8 mouse cellular contexts compared by ENCODE assay signal in the genomic region with DNA sequence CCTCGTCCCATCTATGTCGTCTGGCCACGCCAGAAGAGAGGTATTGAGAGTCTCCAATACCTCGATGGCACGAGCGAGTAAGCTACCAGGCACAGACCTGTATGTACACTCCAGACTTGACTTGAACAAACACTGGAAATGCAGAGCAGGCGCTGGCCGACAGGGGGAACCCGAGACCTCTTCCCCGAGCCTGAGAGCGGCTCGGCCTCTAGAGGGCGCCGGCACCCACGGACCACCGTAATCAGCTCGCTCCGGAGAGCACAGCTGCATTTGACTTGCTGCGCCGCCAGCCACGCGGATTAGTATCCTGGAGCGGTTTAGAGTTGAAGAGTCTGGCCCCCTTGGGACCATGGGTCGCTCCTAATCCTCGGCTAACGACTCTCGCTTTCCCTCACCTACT. TPM values are rescaled to one million over a fixed set of nuclear protein-coding genes. Genes with fewer than 3 reads are reported as not detected.
DNase-seq lines count a peak whose midpoint lies in the region; ATAC-seq and TF ChIP-seq lines count a peak whose summit lies in the region.

No protein-coding gene starts in this region.

- peak overlapping the region; percentile 88 for H3K4me2 ChIP-seq in lung, embryonic 16.5 days (ENCODE audit: low read depth, low read length)

- H3K9me3 ChIP-seq in hindbrain, embryonic 10.5 days = no peaks in the 10 kb centered on the region
- H3K9me3 ChIP-seq in lung, embryonic 16.5 days (ENCODE audit: control insufficient read depth, low read length) = no peaks in the 10 kb centered on the region

- peak overlapping the region; percentile 89 for H3K27ac ChIP-seq in hindbrain, embryonic 10.5 days
- H3K27ac ChIP-seq in lung, embryonic 16.5 days (ENCODE audit: low read length) = no peak overlapping the region
- no peak overlapping the region for H3K27ac ChIP-seq in thymus, adult 2 months (ENCODE audit: control insufficient read depth, insufficient read depth, low read length)

- H3K9ac ChIP-seq in lung, embryonic 16.5 days (ENCODE audit: low read length) = peak overlapping the region; percentile 23

- peak; percentile 100 for TF ChIP-seq CTCF in thymus, adult 2 months (IDR thresholded peaks at IDR 0.05; ENCODE audit: borderline replicate concordance, control insufficient read depth, extremely low read depth, insufficient read depth, low read length, poor library complexity)

- peaks cover 100% of the 10 kb centered on the region for H3K4me1 ChIP-seq in hindbrain, embryonic 10.5 days (replicated peaks)
- peaks cover 70% of the 10 kb centered on the region for H3K4me1 ChIP-seq in lung, embryonic 16.5 days (replicated peaks; ENCODE audit: control insufficient read depth, insufficient read depth, low read length)
- peaks cover 38% of the 10 kb centered on the region for H3K4me1 ChIP-seq in thymus, adult 2 months (replicated peaks; ENCODE audit: control insufficient read depth, insufficient read depth, low read length)

- H3K4me3 ChIP-seq in hindbrain, embryonic 10.5 days = peak overlapping the region; percentile 59
- H3K4me3 ChIP-seq in lung, embryonic 16.5 days (ENCODE audit: low read length) = peak overlapping the region; percentile 21
- H3K4me3 ChIP-seq in thymus, adult 2 months (ENCODE audit: control insufficient read depth, insufficient read depth, low read length) = no peak overlapping the region

- peaks cover 10% of the 10 kb centered on the region for H3K36me3 ChIP-seq in hindbrain, embryonic 10.5 days
- H3K36me3 ChIP-seq in lung, embryonic 16.5 days (ENCODE audit: control insufficient read depth, insufficient read depth, low read length) = peaks cover 5% of the 10 kb centered on the region
- no peaks in the 10 kb centered on the region for H3K36me3 ChIP-seq in thymus, adult 2 months (ENCODE audit: control insufficient read depth, insufficient read depth, low read length)

- H3K27me3 ChIP-seq in hindbrain, embryonic 10.5 days (ENCODE audit: insufficient read depth, poor library complexity, severe bottlenecking) = peaks cover 99% of the 10 kb centered on the region
- H3K27me3 ChIP-seq in lung, embryonic 16.5 days (ENCODE audit: control insufficient read depth, insufficient read depth, low read depth, low read length) = peaks cover 47% of the 10 kb centered on the region
- peaks cover 5% of the 10 kb centered on the region; the same call in 1 of the 2 replicates for H3K27me3 ChIP-seq in thymus, adult 2 months (ENCODE audit: control insufficient read depth, insufficient read depth, low read length)

- under 1% methylated on average over 27 of the region's 27 CpGs for WGBS in hindbrain, embryonic 10.5 days
- WGBS in lung, embryonic 16.5 days = under 1% methylated on average over 27 of the region's 27 CpGs
- WGBS in thymus, adult 2 months = under 1% methylated on average over 27 of the region's 27 CpGs

- peak; percentile 75 for DNase-seq in MEL-GATA-1-ER (ENCODE audit: extremely low read depth, low read depth)
- DNase-seq in cerebellum, adult 9-10 months = peak; percentile 98
- peak; percentile 96 for DNase-seq in hindbrain, embryonic 10.5 days (ENCODE audit: low spot score)
- peak; percentile 91 for DNase-seq in layer of hippocampus, adult 9-11 months
- peak; percentile 76 for DNase-seq in ovary, adult 18-20 months (ENCODE audit: low spot score)
- DNase-seq in thymus, adult 2 months = peak; percentile 94

- no peak for TF ChIP-seq POLR2A in thymus, adult 2 months (IDR thresholded peaks at IDR 0.05; ENCODE audit: control insufficient read depth, extremely low read depth, insufficient read depth, low read length, poor library complexity)

- ATAC-seq in frontal cortex, adult (ENCODE audit: low TSS enrichment) = peak; percentile 56
- ATAC-seq in lung, embryonic 16.5 days (ENCODE audit: low read depth) = peak; percentile 54

RNA-seq across cellular contexts. Expression of gene Ndufa4l2, which starts 2.0 kb away (rescaled TPM):
- 8.1 and 10.5 TPM in 2 replicates for polyA plus RNA-seq in hindbrain, embryonic 10.5 days (2016; fragmentation: Nextera tagmentation; extraction: Ambion mirVana)
- 155 and 169 TPM in 2 replicates for polyA plus RNA-seq in lung, embryonic 16.5 days (2015; fragmentation: Nextera tagmentation; extraction: Ambion mirVana)
- polyA plus RNA-seq in thymus, adult 2 months (2012; rRNA removed) = 6.2 and 13.5 TPM in 2 replicates

RNA-seq across cellular contexts. Expression of gene Shmt2, which starts 9.4 kb away (rescaled TPM):
- 103 and 118 TPM in 2 replicates for polyA plus RNA-seq in hindbrain, embryonic 10.5 days (2016; fragmentation: Nextera tagmentation; extraction: Ambion mirVana)
- 116 and 119 TPM in 2 replicates for polyA plus RNA-seq in lung, embryonic 16.5 days (2015; fragmentation: Nextera tagmentation; extraction: Ambion mirVana)
- 171 and 198 TPM in 2 replicates for polyA plus RNA-seq in thymus, adult 2 months (2012; rRNA removed)

RNA-seq across cellular contexts. Expression of gene Stac3, which starts 11.3 kb away (rescaled TPM):
- 0.72 and 1.5 TPM in 2 replicates for polyA plus RNA-seq in hindbrain, embryonic 10.5 days (2016; fragmentation: Nextera tagmentation; extraction: Ambion mirVana)
- 1.3 and 1.8 TPM in 2 replicates for polyA plus RNA-seq in lung, embryonic 16.5 days (2015; fragmentation: Nextera tagmentation; extraction: Ambion mirVana)
- 2.2 and 3.9 TPM in 2 replicates for polyA plus RNA-seq in thymus, adult 2 months (2012; rRNA removed)

RNA-seq across cellular contexts. Expression of gene Nxph4, which starts 21.5 kb away (rescaled TPM):
- 23.1 and 70.9 TPM in 2 replicates for polyA plus RNA-seq in hindbrain, embryonic 10.5 days (2016; fragmentation: Nextera tagmentation; extraction: Ambion mirVana)
- 1.8 TPM in 2 replicates for polyA plus RNA-seq in lung, embryonic 16.5 days (2015; fragmentation: Nextera tagmentation; extraction: Ambion mirVana)
- 0.06 and 0.20 TPM in 2 replicates for polyA plus RNA-seq in thymus, adult 2 months (2012; rRNA removed)

Comparison
In these comparisons a context has a peak if more than half of its experiments do, and no peak if none do; other contexts are left out.
1. RNA of gene Ndufa4l2, which starts 2.0 kb away (polyA plus RNA-seq): 155 to 169 TPM in lung, embryonic 16.5 days; 6.2 to 13.5 TPM in thymus, adult 2 months and 8.1 to 10.5 TPM in hindbrain, embryonic 10.5 days; every median in the first group is over 10 times any median in the second.
2. Peak in every context shown above with its lines, with median percentiles within 50 percentile points of each other: DNase-seq.